Mouse (Mus musculus) kidney, adult 2 months (tissue): ENCODE results near the gene Hipk2.

Source experiments
- CTCF ChIP-seq: fragments of 200-500 bp; conservative IDR thresholded peaks from 2 replicates; pipeline ENCODE4 v1.5.1; 2011; ENCODE audit warnings: low read depth, mild to moderate bottlenecking, control low read depth, low read length, moderate library complexity, mixed read lengths; ENCODE audit not compliant: insufficient read depth, insufficient read length
- POLR2A ChIP-seq: fragments of 200-500 bp; IDR thresholded peaks from one replicate; pipeline ENCODE4 v1.6.1; 2011; ENCODE audit warnings: low read depth, low read length, control low read depth

GRCm38 (mm10) chr6:38692556-38692955 lies 183.4 kb downstream of the Hipk2 start:
- TF ChIP-seq CTCF, result no peak
- TF ChIP-seq POLR2A, result no peak
